Mouse (Mus musculus): Measurements from ENCODE around the gene Ttyh3.

GRCm38 (mm10) chr5:140636316-140637057 lies 12.3 kb downstream of the Ttyh3 start:
- TF ChIP-seq CTCF (IDR thresholded peaks at IDR 0.05; ENCODE audit: low read depth) (peak; percentile 32), EP300 (IDR thresholded peaks at IDR 0.05; ENCODE audit: low read depth) (no peak)

Measured in liver, postnatal 0 days (tissue).